Mouse (Mus musculus) cerebellum, postnatal 4 days (tissue): ENCODE measurements around the gene Rita1.

ENCODE experiments used
- DNase-seq, 2 experiments: peaks; one replicate each; pipeline ENCODE4 v3.0.0; 2022; ENCODE audit warnings: low spot score in 2 of 2, mixed read lengths in 1 of 2

Rita1 gene

DNA sequence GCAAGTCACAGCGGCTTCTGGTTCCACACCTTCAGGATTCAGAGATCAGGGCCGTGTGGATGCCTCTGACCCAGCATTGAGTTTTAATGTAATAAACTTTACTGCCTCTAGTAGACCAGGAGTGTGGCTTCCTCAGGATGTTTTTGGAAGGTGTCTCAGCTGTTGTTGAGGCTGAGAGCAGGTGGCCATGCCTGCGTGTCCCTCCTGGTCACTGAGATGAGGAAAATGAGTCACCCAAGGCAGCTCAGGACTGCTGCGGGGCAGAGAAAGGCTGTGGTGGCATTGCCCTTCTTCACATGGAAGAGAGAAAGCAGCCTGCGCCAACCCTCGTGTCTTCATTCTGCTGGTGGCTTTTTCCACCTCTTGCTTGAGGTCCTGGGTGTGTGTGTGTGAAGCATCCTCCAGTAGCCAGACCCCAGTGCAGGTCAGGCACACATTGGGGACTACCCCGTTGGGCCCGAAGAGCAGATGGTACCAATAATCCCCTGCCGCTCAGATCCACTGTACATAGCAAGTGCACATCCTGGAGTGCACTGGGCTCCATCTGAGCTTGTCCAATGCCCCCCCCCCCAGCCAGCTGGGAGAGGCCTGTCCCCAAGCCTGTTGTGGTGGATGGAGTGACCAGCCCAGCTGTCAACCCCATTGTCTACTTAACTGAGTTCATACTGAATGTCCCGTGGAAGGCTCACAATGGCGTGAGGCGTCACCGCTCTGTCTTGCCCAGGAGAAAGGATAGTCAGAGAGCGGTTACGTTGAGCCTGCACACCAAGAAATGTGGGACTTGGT lies 15.3 kb upstream of the Rita1 start:
- no peak for DNase-seq

- DNase-seq: no peak
Measured at GRCm38 (mm10) chr5:120626399-120626798, 14.0 kb upstream of the Rita1 start.

DNA sequence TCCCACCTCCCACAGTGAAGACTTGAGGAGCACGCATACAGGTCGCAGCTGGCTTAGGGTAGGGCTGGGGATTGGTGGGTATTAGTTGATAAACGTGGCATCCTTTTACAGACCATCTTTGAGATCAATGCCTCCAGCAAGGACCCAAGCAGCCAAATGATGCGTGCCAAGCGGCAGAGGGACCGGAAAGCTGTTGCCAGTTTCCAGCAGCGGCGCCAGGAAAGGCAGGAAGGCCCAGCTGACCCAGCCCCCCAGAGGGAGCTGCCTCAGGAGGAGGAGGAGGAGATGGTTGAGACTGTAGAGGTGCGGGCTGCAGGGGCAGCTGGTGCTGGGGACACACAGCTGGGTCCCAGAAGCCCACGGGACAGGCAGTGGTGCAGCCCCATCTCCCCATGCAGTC lies 12.0 kb upstream of the Rita1 start:
- no peak for DNase-seq

- DNase-seq: no peak
Measured at GRCm38 (mm10) chr5:120622198-120622851, 9.9 kb upstream of the Rita1 start.

DNA sequence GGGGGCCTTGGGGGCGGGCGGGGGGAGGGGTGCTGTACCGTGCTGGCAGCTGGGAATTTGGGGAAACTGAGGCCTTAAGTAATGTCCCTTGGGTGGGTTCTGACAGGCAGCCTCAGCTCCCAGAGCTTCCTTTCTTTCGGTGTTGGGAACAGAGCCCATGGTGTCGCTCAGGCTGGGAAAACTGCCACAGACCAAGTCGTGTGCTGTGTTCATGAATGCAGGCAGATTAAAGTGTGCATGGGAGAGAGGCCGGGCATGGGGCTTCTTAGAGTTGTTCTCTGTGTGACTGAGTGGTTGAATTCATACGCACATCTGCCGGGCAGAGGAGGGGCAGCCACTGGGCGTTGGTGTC lies 9.4 kb upstream of the Rita1 start:
- no peak for DNase-seq

- no peak for DNase-seq
Measured at GRCm38 (mm10) chr5:120621078-120621765, 8.8 kb upstream of the Rita1 start.

DNA sequence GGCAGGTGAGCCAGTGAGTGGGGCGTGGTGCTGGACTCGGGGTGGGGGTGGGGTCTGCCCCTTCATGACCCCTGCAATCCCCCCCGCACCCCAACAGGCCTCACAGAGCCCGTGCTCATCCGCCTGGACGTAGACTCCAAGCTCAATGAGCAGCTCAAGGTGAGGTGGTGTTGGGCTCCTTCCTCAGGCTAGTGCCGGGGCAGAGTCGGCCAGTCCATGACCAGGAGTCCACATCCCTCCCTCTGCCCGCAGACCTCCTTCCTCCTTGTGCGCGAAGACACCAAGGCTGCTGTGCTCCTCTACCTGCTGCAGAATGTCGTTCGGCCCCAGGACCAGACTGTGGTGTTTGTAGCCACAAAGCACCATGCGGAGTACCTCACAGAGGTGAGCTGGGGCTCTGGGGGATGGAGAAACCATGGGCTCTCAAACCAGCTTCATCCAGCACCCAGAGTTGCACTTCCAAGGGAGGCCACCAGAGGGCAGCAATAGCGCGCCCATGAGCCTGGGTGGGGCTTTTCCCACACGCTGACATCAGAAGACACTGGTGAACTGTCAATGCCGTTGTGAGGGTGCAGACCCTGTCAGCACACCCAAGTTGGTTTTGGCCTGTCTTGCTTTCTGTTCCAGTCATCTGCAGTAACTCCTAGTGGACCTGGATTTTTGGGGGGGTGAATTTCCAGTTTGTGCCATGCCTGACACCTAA lies 8.1 kb upstream of the Rita1 start:
- DNase-seq: peak; percentile 89 to 90

GRCm38 (mm10) chr5:120619201-120619600 lies 6.8 kb upstream of the Rita1 start:
- peak in 1 of 2 experiments; percentile 72 for DNase-seq

GRCm38 (mm10) chr5:120618778-120619177 lies 6.4 kb upstream of the Rita1 start:
- no peak for DNase-seq

DNA sequence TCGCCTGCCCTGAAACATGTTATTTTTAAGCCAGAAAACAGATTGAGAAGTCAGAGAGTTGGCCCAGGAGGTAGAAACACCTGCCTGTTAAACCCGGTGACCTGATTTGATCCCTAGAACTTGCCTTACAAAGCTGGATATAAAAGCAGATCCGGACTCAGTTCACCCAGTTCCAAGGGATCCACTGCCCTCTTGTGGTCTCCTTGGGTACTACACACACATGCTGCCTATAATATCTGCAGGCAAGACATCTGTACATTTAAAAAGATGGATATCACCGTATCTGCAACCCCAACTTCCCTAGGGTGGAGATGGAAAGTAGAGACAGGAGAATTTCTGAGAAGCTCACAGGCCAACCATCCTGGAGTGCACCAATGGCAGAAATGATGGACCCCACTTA lies 3.5 kb upstream of the Rita1 start:
- DNase-seq: peak in 1 of 2 experiments; percentile 58

DNA sequence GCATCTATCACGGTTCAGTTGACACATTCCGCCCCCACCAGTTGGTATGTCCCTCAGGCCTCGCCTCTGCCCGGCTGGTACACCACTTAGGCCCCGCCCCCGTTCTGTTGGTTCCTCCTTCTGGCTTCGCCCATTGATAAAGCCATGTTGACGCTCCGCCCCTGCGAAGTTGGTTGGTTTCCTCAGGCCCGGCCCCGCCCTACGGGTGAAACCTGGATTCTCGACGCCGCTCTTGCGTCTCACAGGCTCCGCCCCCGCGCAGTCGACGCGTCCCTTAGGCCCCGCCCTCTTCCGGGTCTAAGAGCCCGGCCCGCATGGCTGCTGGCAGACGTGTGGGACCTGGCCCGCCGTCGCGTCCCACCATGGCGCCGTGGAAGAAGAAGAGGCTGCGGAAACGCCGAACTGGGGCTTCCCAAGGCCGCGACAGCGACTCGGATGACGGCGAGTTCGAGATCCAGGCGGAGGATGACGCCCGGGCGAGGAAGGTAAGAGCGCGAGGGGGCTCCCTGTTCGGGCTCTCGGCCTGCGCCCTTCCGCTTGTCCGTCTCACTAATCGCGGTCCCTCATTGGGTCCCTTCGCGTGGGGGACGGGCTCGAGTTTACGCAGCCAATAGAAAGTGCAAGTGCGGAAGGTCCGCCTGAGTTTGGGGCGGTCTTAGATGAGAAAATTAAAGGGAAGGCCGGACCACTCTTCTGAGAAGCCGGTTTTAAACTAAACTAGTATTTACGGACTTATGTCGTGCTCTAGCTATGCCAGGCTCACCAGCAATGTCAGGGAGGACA lies 624 bp upstream of the Rita1 start:
- DNase-seq: peak; percentile 95 to 99

DNA sequence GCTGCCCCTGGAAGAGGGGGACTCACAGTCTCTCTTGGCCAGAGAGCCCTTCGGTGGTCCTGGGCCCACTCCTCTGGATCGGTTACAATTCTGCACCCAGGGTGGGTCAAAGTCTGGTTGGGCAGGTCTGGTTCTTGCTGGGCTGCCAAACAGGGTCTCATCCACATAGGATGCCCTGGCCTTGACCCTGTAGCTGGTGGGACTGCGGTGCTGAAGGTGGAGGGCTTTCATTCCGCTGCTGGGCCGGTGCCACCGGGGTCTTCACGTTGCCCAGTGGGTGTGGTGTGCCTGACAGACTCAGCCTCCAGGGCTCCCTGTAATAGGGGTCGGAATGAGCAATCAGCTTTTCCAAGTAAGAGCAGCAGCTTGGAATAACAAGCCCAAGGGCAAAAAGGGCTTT lies 973 bp downstream of the Rita1 start:
- DNase-seq: no peak

DNA sequence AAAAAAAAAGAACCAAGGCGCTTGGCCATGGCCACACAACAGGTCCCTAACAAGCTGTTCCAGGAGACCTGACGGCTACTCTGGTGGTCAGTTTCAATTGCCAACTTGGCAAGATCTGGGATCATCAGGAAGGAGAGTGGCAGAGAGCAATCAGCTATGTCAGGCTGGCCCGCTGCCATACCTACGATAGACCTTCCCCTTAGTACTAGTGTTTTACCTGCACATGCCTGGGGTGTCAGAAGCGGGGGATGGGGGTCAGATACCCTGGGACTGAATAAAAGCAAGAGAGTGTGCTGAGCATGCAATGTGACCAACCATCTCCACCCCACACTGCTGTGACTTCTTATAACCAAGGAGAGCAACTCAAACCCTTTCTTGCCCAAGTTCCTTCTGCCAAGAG lies 1.5 kb downstream of the Rita1 start:
- DNase-seq: no peak

- no peak for DNase-seq
Measured at GRCm38 (mm10) chr5:120609246-120609775, 3.1 kb downstream of the Rita1 start.

DNA sequence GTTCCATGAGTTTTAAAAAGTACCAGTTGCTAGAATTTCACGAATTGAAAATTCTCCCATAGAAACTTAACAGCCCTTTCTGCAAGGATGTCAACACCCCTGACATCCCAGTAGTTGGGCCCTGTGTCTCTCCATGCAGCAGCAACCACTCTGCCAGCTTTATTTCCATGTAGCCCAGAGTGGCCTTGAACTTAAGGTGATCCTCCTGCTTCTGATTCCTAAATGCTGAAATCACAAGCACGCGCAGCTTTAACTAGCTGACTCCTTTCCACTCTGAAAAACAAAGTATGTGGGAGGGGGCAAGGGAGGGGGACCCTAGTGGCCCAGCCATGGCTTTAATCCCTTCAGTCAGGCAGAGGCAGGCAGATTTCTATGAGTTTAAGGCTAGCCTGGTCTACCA lies 5.1 kb downstream of the Rita1 start:
- DNase-seq: no peak

GRCm38 (mm10) chr5:120606590-120607200 lies 5.7 kb downstream of the Rita1 start:
- DNase-seq: no peak

GRCm38 (mm10) chr5:120605688-120606087 lies 6.7 kb downstream of the Rita1 start:
- DNase-seq: peak; percentile 91 to 95

DNA sequence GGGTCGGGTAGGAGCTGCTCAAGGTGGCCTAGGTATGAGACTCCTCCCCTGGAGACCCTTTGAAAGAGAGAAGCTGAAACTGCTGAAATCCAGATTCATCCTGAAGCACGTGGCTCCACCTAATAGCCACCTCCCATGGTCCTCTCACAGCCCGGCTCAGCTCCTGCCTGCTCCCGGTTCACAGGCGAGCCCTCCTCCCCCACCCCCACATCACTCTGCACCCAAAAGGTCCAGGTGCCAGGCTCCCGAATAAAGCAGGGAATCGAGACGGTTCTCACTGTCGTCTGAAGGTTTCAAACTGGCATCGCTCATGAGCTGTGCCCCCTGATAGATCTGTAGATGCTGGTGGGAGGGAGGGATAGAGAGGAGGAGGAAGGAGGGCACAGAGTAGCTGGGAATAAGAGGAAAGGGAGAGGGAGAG lies 7.1 kb downstream of the Rita1 start:
- no peak for DNase-seq

GRCm38 (mm10) chr5:120604839-120605238 lies 7.5 kb downstream of the Rita1 start:
- peak; percentile 82 to 85 for DNase-seq

GRCm38 (mm10) chr5:120603515-120603914 lies 8.9 kb downstream of the Rita1 start:
- DNase-seq: no peak

DNA sequence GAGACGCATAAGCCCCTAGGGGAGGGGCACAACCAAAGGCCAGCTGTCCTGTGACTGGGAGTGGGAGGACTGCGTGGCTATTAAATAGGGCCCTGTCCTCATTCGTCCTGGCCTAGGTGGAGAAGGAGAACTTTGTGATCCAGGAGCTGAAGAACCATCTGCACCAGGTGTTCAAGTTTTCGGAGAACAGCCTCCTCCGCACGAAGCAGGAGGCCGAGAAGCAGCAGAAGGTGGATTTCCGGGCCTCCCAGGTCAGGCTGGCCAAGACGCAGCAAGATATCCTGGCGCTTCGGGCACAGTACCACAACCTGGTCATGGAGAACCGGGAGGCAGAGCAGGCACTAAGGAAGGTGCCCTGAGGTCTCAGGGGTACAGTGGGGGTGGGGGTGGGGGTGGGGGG lies 10.2 kb downstream of the Rita1 start:
- DNase-seq: no peak
